Mouse (Mus musculus) lung, adult 2 months (tissue): Measurements from ENCODE around the gene Cby1. TPM values are rescaled to one million over a fixed set of nuclear protein-coding genes. Genes with fewer than 3 reads are reported as not detected.
A peak's percentile ranks its signal among the peaks of the same experiment; 100 is the strongest.

Experiments used
- DNase-seq: peaks from one replicate; pipeline ENCODE4 v3.0.0; 2022
- H3K4me1 ChIP-seq: fragments of 200-500 bp; 2 replicates; pipeline ENCODE4 v1.6.1; 2011; ENCODE audit warnings: low read length; ENCODE audit not compliant: control insufficient read depth, insufficient read depth
- H3K4me3 ChIP-seq: fragments of 200-500 bp; replicated peaks from 2 replicates; pipeline ENCODE3; 2011; ENCODE audit warnings: low read depth, mild to moderate bottlenecking, control low read depth, low read length; ENCODE audit errors: extremely low read depth
- CTCF ChIP-seq: fragments of 200-500 bp; IDR thresholded peaks from 2 replicates; pipeline ENCODE4 v1.5.1; 2011; ENCODE audit warnings: mild to moderate bottlenecking, low read length, control low read depth; ENCODE audit not compliant: insufficient read depth
- POLR2A ChIP-seq: fragments of 200-500 bp; IDR thresholded peaks from 2 replicates; pipeline ENCODE4 v1.6.1; 2011; ENCODE audit warnings: low read depth, mild to moderate bottlenecking, control low read depth, low read length, borderline replicate concordance; ENCODE audit errors: extremely low read depth
- WGBS: fragments of 180-500 bp; shearing (Covaris S2); methylation state at CpG from one replicate; pipeline ENCODE4 v1.1.7; 2018; 5-methylcytosine and 5-hydroxymethylcytosine counted together
- polyA plus RNA-seq: library from polyadenylated mRNA; depleted of rRNA; stranded (reverse); fragments of >200 nt; gene quantifications from 2 replicates; pipeline ENCODE4 v1.2.3, GENCODE M21; 2012

The Cby1 gene
- polyA plus RNA-seq, 1 experiment: 18.2 TPM

- Histone ChIP-seq H3K4me1 (peaks cover 29% of the 10 kb centered on the region), H3K4me3 (peak overlapping the region; percentile 3)
- TF ChIP-seq POLR2A (no peak), CTCF (no peak)
- DNase-seq: no peak
- 11% methylated on average over 15 of the region's 15 CpGs for WGBS
Observed at GRCm38 (mm10) chr15:79686046-79686869, 27.3 kb downstream of the Cby1 start.

GRCm38 (mm10) chr15:79687175-79687574 is 28.2 kb downstream of the Cby1 start:
- no peak for DNase-seq
- H3K4me1 ChIP-seq: peaks cover 35% of the 10 kb centered on the region
- H3K4me3 ChIP-seq: peak overlapping the region; percentile 86
- TF ChIP-seq POLR2A: no peak
- TF ChIP-seq CTCF: no peak
- WGBS: under 1% methylated on average over 33 of the region's 33 CpGs

DNA sequence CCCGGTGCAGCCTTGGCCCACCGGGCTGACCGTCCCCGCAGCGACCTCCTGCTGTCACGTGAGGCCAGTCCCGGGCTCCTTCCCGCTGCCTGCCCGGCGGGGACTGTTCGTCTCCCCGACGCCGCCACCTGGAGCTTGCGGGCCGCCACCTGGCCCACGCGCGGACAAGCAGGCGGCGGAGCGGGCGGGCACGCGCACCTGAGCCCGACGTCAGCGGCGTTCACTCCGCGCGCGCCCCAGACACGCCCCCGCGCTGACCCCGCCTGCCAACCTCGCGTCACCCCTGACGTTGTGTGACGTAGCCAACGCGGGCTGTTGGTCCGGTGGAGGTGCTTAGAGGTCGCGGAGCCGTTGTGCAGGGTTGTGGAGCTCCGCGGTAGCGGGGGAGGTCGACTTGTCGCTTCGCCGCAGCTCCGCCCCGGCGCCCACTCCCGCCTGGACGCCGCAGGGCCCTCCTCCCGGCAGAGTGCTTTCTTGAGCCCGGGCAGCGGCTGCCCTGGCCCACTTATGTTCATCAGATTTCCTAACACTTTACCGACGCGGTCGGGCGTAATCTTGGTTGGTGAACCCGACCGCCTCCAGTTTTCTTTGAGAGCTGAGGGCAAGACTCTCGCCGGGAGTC is 28.8 kb downstream of the Cby1 start, which contains the start of gene Josd1:
Gene Josd1 (minus strand): TSS at position 274 of the 622 bp plus-strand sequence.
- DNase-seq: peak; percentile 99
- peak; percentile 91; the same call in 1 of the 2 replicates for TF ChIP-seq POLR2A
- no peak for TF ChIP-seq CTCF
- peaks cover 35% of the 10 kb centered on the region for H3K4me1 ChIP-seq
- under 1% methylated on average over 72 of the region's 72 CpGs for WGBS
- H3K4me3 ChIP-seq: peak within 1 kb of the TSS; percentile 86

GRCm38 (mm10) chr15:79688268-79688956 is 29.4 kb downstream of the Cby1 start:
- Histone ChIP-seq H3K4me1 (peaks cover 32% of the 10 kb centered on the region), H3K4me3 (peak overlapping the region; percentile 86)
- no peak for DNase-seq
- TF ChIP-seq POLR2A: no peak
- no peak for TF ChIP-seq CTCF
- WGBS: 6% methylated on average over 8 of the region's 8 CpGs

DNA sequence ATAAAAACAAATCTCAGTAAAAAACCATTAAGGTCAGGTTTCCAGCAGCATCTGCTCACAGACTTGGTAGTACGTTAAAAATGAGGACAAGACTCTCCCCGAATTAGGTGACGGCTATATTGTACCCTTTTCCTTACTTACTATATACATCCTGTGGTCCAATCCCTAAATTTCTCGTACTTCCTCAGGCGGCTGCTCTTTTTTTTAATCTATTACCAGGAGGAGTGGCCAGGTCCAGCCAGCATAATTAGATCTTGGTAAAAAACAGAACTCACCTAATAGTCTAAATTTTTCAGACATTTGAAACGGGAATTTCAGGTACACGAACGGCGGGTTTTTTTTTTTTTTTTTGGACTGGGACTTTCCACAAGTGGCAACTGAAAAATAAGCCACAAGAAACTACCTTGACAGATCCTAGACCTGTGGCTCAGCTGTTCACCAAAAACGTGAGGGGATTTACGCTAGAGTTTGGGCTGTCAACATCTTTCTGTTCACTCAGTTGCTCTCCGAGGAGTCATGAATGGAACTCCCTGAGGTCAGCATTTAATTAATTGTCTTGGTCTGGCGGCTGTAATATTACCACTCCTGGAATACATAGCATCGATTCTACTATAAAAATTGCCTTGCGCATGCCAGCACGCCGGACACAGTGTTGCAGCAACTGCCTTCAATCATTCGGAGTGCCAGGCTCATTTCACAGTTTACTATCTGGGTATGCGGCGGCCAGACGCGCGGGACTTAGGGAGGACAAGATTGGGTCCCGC is 30.8 kb downstream of the Cby1 start:
- TF ChIP-seq CTCF (no peak), POLR2A (peak; percentile 18; the same call in 1 of the 2 replicates)
- no peak for DNase-seq
- Histone ChIP-seq H3K4me3 (peak overlapping the region; percentile 26), H3K4me1 (peaks cover 34% of the 10 kb centered on the region)
- 6% methylated on average over 24 of the region's 24 CpGs for WGBS

GRCm38 (mm10) chr15:79690426-79691022 is 31.5 kb downstream of the Cby1 start, which contains the start of gene Gtpbp1:
TSS of gene Gtpbp1 (plus strand) at chr15:79690845.
- under 1% methylated on average over 45 of the region's 45 CpGs for WGBS
- Histone ChIP-seq H3K4me1 (peaks cover 28% of the 10 kb centered on the region), H3K4me3 (peak within 1 kb of the TSS; percentile 73)
- TF ChIP-seq POLR2A: peak; percentile 53; the same call in 1 of the 2 replicates
- no peak for TF ChIP-seq CTCF
- peak; percentile 96 for DNase-seq

GRCm38 (mm10) chr15:79691023-79691508 is 32.1 kb downstream of the Cby1 start:
- peaks cover 23% of the 10 kb centered on the region for H3K4me1 ChIP-seq
- WGBS: under 1% methylated on average over 53 of the region's 53 CpGs
- H3K4me3 ChIP-seq: peak overlapping the region; percentile 73
- TF ChIP-seq CTCF: no peak
- no peak for TF ChIP-seq POLR2A
- DNase-seq: peak; percentile 66

- H3K4me1 ChIP-seq: peaks cover 19% of the 10 kb centered on the region
- DNase-seq: no peak
- WGBS: 79% methylated on average over 5 of the region's 5 CpGs
- TF ChIP-seq POLR2A (no peak), CTCF (no peak)
- H3K4me3 ChIP-seq: no peak overlapping the region
Observed at GRCm38 (mm10) chr15:79692334-79692733, 33.3 kb downstream of the Cby1 start.
